Comparison of ENCODE assay signal across 24 mouse cellular contexts in genomic region chr16:70141466-70141865, GRCm38 (mm10).
DNase-seq lines count a peak whose midpoint lies in the region; ATAC-seq and TF ChIP-seq lines count a peak whose summit lies in the region.
"Had no signal": no experiment of that assay in that cellular context is flagged by ENCODE, and none has a peak within 500 bp of the region (broad histone marks: within the 10 kb centered on the region; RNA-seq: fewer than 3 reads in every experiment).

No protein-coding gene starts in this region.

- WGBS in midbrain, embryonic 13.5 days = 36% methylated on average over 3 of the region's 3 CpGs
- 42% methylated on average over 3 of the region's 3 CpGs for WGBS in forebrain, postnatal 0 days

- H3K4me2 ChIP-seq in midbrain, embryonic 13.5 days (replicated peaks) = no peak overlapping the region
- H3K4me2 ChIP-seq in forebrain, postnatal 0 days (ENCODE audit: low read depth) = no peak overlapping the region
- H3K4me2 ChIP-seq: embryonic facial prominence, embryonic 12.5 days; forebrain, embryonic 12.5 days; forebrain, embryonic 15.5 days had no signal

- TF ChIP-seq CTCF in forebrain, postnatal 0 days (IDR thresholded peaks at IDR 0.05; ENCODE audit: low read depth) = no peak

- peak; percentile 67 for ATAC-seq in frontal cortex, adult (ENCODE audit: low TSS enrichment)
- no peak for ATAC-seq in midbrain, embryonic 13.5 days
- no peak for ATAC-seq in forebrain, postnatal 0 days
- ATAC-seq: CD4-positive, CD25-positive, alpha-beta regulatory T cell, adult 4 months; forebrain, embryonic 15.5 days; Patski had no signal

- H3K27me3 ChIP-seq in midbrain, embryonic 13.5 days = no peaks in the 10 kb centered on the region
- H3K27me3 ChIP-seq in forebrain, postnatal 0 days (ENCODE audit: insufficient read depth, low read length) = no peaks in the 10 kb centered on the region
- H3K27me3 ChIP-seq: CH12.LX; embryonic facial prominence, embryonic 12.5 days; forebrain, embryonic 12.5 days; forebrain, embryonic 15.5 days had no signal

- no peaks in the 10 kb centered on the region for H3K36me3 ChIP-seq in midbrain, embryonic 13.5 days
- H3K36me3 ChIP-seq in forebrain, postnatal 0 days (ENCODE audit: insufficient read depth) = no peaks in the 10 kb centered on the region
- H3K36me3 ChIP-seq: embryonic facial prominence, embryonic 10.5 days; embryonic facial prominence, embryonic 12.5 days; forebrain, embryonic 10.5 days; forebrain, embryonic 12.5 days; forebrain, embryonic 15.5 days; G1E had no signal

- no peak overlapping the region for H3K4me3 ChIP-seq in midbrain, embryonic 13.5 days (replicated peaks)
- no peak overlapping the region for H3K4me3 ChIP-seq in forebrain, postnatal 0 days (ENCODE audit: low read depth, low read length)
- H3K4me3 ChIP-seq: embryonic facial prominence, embryonic 10.5 days; embryonic facial prominence, embryonic 12.5 days; forebrain, embryonic 10.5 days; forebrain, embryonic 12.5 days; forebrain, embryonic 15.5 days had no signal

- DNase-seq in frontal cortex, postnatal 36 days (ENCODE audit: low spot score in 2 of 2) = no peak
- peak; percentile 82 for DNase-seq in fat pad, adult 2 months (ENCODE audit: extremely low read depth, low read depth, low spot score)
- peak; percentile 23 for DNase-seq in telencephalon, adult 2 months (ENCODE audit: low read depth, low spot score)
- no peak for DNase-seq in forebrain, postnatal 0 days
- DNase-seq: adrenal gland, adult 2 months; adrenal gland, postnatal 10 days; adrenal gland, postnatal 25 days; B cell, adult 2 months; cerebellum, adult 11-12 months; cerebellum, adult 2 months; cerebellum, adult 9-10 months; cerebellum, postnatal 10 days; cerebellum, postnatal 25 days had no signal

- no peak overlapping the region for H3K9ac ChIP-seq in midbrain, embryonic 13.5 days (replicated peaks)
- no peak overlapping the region for H3K9ac ChIP-seq in forebrain, postnatal 0 days
- H3K9ac ChIP-seq: embryonic facial prominence, embryonic 12.5 days; forebrain, embryonic 12.5 days; forebrain, embryonic 15.5 days had no signal

- H3K4me1 ChIP-seq in midbrain, embryonic 13.5 days (replicated peaks) = no peaks in the 10 kb centered on the region
- no peaks in the 10 kb centered on the region for H3K4me1 ChIP-seq in forebrain, postnatal 0 days (ENCODE audit: insufficient read depth)
- H3K4me1 ChIP-seq: embryonic facial prominence, embryonic 10.5 days; embryonic facial prominence, embryonic 12.5 days; forebrain, embryonic 12.5 days; forebrain, embryonic 15.5 days had no signal

- no peak overlapping the region for H3K27ac ChIP-seq in midbrain, embryonic 13.5 days
- no peak overlapping the region for H3K27ac ChIP-seq in forebrain, postnatal 0 days (ENCODE audit: low read depth, low read length)
- H3K27ac ChIP-seq: embryonic facial prominence, embryonic 10.5 days; embryonic facial prominence, embryonic 12.5 days; forebrain, embryonic 10.5 days; forebrain, embryonic 12.5 days; forebrain, embryonic 15.5 days had no signal

- H3K9me3 ChIP-seq in midbrain, embryonic 13.5 days = no peaks in the 10 kb centered on the region
- no peaks in the 10 kb centered on the region for H3K9me3 ChIP-seq in forebrain, postnatal 0 days (ENCODE audit: low read length)
- H3K9me3 ChIP-seq: embryonic facial prominence, embryonic 10.5 days; embryonic facial prominence, embryonic 12.5 days; forebrain, embryonic 10.5 days; forebrain, embryonic 12.5 days; forebrain, embryonic 15.5 days had no signal

Comparison
In these comparisons a context has a peak if more than half of its experiments do, and no peak if none do; other contexts are left out.
1. DNase-seq: peak in fat pad, adult 2 months (single experiment) and telencephalon, adult 2 months (single experiment); none in frontal cortex, postnatal 36 days (0 of 2) and forebrain, postnatal 0 days (single experiment).